Mouse (Mus musculus) kidney, embryonic 15.5 days (tissue): ENCODE results near the gene Cmtm2b. TPM values are rescaled to one million over a fixed set of nuclear protein-coding genes. Genes with fewer than 3 reads are reported as not detected.
"Not testable (repeated sequence)": the region's sequence is repeated elsewhere in the genome, so short reads cannot be mapped to it uniquely, and the experiment has no call there.

ENCODE experiments used
- ATAC-seq: fragments of 200-750 bp; cut with Nextera tagmentation; replicated peaks from 2 replicates; pipeline ENCODE4 v1.8.0; 2017; ENCODE audit warnings: moderate TSS enrichment; ENCODE audit not compliant: low FRiP score
- H3K27ac ChIP-seq: fragments of 300-500 bp; sonication (generic); 2 replicates; pipeline ENCODE4 v1.5.1; 2015; ENCODE audit warnings: mild to moderate bottlenecking, inconsistent platforms
- H3K27me3 ChIP-seq: fragments of 300-500 bp; sonication (generic); 2 replicates; pipeline ENCODE4 v1.6.1; 2015; ENCODE audit warnings: inconsistent platforms
- H3K36me3 ChIP-seq: fragments of 300-500 bp; sonication (generic); 2 replicates; pipeline ENCODE4 v1.6.1; 2015; ENCODE audit warnings: inconsistent platforms
- H3K4me1 ChIP-seq: fragments of 300-500 bp; sonication (generic); 2 replicates; pipeline ENCODE4 v1.6.1; 2015; ENCODE audit warnings: inconsistent platforms
- H3K4me2 ChIP-seq: fragments of 300-500 bp; sonication (generic); 2 replicates; pipeline ENCODE4 v1.6.1; 2015; ENCODE audit warnings: moderate library complexity, mild to moderate bottlenecking, inconsistent platforms
- H3K4me3 ChIP-seq: fragments of 300-500 bp; sonication (generic); replicated peaks from 2 replicates; pipeline ENCODE4 v1.5.1; 2015; ENCODE audit warnings: mild to moderate bottlenecking, inconsistent platforms
- H3K9ac ChIP-seq: fragments of 300-500 bp; sonication (generic); 2 replicates; pipeline ENCODE4 v1.6.1; 2015; ENCODE audit warnings: mild to moderate bottlenecking, inconsistent platforms
- H3K9me3 ChIP-seq: fragments of 300-500 bp; sonication (generic); replicated peaks from 2 replicates; pipeline ENCODE4 v1.6.1; 2016; ENCODE audit warnings: inconsistent platforms
- WGBS: fragments of 180-500 bp; shearing (Covaris S2); methylation state at CpG from one replicate; pipeline ENCODE4 v1.1.7; 2015; ENCODE audit warnings: mixed read lengths; 5-methylcytosine and 5-hydroxymethylcytosine counted together
- polyA plus RNA-seq: library from polyadenylated mRNA; unstranded; fragments of >200 nt; fragmentation: Nextera tagmentation; extraction: Ambion mirVana; gene quantifications from 2 replicates; pipeline ENCODE4 v1.2.1, GENCODE M21; 2015

The Cmtm2b gene
- not detected in 2 replicates for polyA plus RNA-seq

DNA sequence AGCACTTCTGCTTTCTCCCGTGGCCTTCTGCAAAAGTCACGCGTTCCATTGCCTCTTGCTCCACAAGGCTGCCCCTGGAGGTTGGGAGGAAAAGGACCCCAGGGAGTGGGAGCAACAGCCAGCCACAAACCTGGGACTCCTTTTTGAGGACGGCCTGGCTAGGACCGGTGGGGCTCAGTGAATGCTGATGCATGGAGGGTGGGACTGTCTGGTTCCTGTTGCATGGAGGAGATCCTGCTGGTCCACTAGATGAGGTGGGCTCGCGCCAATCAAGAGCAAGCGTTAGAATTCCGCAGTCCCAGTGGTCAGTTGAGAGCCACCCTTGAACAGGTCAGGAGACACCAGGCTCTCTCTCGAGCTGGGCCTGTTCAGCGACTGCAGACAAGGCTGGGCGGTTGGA is at the start of gene Cmtm2b:
Gene Cmtm2b, plus strand, starts transcription at position 301 of the 400 bp plus-strand sequence.
- not testable (repeated sequence) for H3K27ac ChIP-seq, H3K4me2 ChIP-seq, H3K4me1 ChIP-seq, H3K4me3 ChIP-seq, H3K9me3 ChIP-seq, ATAC-seq, H3K9ac ChIP-seq, H3K27me3 ChIP-seq, H3K36me3 ChIP-seq
- WGBS: 82% methylated on average over 12 of the region's 12 CpGs

DNA sequence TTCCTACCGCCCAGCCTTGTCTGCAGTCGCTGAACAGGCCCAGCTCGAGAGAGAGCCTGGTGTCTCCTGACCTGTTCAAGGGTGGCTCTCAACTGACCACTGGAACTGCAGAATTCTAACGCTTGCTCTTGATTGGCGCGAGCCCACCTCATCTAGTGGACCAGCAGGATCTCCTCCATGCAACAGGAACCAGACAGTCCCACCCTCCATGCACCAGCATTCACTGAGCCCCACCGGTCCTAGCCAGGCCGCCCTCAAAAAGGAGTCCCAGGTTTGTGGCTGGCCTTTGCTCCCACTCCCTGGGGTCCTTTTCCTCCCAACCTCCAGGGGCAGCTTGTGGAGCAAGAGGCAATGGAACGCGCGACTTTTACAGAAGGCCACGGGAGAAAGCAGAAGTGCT is 28.9 kb upstream of the Cmtm2b start, which contains the start of gene Cmtm2a:
Gene Cmtm2a, minus strand, starts transcription at position 101 of the 400 bp plus-strand sequence.
- not testable (repeated sequence) for H3K4me2 ChIP-seq, H3K27ac ChIP-seq, H3K4me3 ChIP-seq, H3K27me3 ChIP-seq, H3K9ac ChIP-seq, H3K9me3 ChIP-seq, H3K4me1 ChIP-seq, H3K36me3 ChIP-seq, ATAC-seq
- 85% methylated on average over 12 of the region's 12 CpGs for WGBS

DNA sequence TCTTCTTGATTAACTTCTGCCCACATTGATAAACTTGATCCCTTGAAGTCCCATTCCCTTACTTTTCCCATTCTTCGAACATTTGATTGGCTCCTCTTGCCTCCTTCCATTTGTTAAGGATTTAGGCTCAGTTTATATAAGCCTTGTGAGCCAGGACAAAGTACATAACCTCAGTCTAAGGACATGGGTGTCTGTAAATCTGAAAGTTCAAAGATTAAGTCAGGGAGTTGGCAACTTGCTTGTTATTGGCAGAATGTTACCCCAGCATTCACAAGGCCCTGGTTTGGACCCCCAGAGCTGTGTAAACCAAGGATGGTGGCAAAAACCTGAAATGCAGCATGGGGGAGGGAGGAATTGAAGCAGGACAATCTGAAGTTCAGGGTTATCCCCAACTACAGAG is 27.6 kb upstream of the Cmtm2b start:
- Histone ChIP-seq H3K9me3 (no peaks in the 10 kb centered on the region), H3K4me3 (no peak overlapping the region), H3K36me3 (no peaks in the 10 kb centered on the region), H3K4me1 (no peaks in the 10 kb centered on the region), H3K9ac (no peak overlapping the region), H3K27me3 (no peaks in the 10 kb centered on the region), H3K4me2 (no peak overlapping the region), H3K27ac (no peak overlapping the region)
- WGBS: 88% methylated on average over 1 of the region's 1 CpGs
- ATAC-seq: no peak

DNA sequence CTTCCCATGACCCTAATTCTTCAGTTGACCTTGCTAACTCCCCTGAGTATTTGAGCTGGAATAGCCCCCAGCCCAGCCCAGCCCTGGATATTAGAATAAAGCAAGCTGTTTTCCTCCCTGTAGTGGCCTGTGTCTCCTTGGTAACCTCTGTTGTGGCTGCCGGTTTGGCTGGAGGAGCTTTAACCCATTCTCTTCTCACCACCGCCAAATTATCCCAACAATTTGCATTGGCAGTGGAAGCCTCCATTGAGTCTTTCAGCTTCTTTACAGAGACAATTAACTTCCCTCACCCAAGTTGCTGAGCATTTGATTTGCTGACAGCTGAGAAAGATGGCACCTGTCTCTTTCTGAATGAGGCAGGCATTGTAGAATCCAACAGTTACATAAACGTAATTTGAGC is 20.5 kb upstream of the Cmtm2b start:
- H3K9ac ChIP-seq, H3K27me3 ChIP-seq, H3K4me2 ChIP-seq, ATAC-seq, H3K36me3 ChIP-seq, H3K4me1 ChIP-seq, H3K9me3 ChIP-seq, H3K27ac ChIP-seq, H3K4me3 ChIP-seq: not testable (repeated sequence)
- 14% methylated on average over 3 of the region's 3 CpGs for WGBS

DNA sequence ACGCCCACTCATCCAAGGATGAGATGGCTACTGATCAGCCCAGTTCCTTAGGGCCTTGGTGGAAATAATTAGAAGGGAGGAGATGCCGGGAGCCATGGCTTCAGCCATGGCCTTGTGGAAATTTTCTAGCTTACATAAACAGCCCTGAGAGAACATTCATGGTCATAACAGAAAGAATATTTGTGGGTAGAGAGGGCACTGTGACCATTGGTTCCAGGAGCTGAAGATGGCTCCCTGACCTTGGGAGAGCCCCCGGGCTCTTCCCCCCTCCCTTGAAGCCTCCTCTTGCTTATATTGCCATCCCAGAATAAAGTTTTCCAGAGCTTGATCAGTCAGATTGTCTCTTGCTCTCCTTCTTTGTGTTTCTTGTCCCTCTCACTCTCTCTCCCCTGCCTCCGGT is 19.5 kb upstream of the Cmtm2b start:
- H3K4me3 ChIP-seq, H3K4me2 ChIP-seq, H3K9me3 ChIP-seq, ATAC-seq, H3K9ac ChIP-seq, H3K36me3 ChIP-seq, H3K27me3 ChIP-seq, H3K27ac ChIP-seq, H3K4me1 ChIP-seq: not testable (repeated sequence)
- WGBS: 89% methylated on average over 4 of the region's 4 CpGs

DNA sequence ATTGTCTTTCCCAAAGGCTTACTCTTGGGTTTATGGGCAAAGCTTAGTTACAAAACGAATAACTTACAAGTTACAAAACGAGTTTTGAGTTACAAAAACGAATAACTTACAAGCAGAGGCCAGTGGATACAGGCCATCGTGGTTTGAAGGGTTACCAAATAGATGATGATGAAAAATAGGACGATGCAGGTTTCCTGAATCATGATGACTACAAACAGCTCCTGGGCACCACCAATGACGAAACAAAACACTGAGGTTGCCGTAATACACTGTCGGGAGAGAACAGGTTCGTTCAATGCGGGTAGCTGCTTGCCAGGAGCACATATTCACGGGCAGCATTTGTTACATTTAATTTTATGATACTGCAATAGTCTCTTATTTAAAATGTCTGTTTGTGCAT is 17.1 kb upstream of the Cmtm2b start:
- Histone ChIP-seq H3K36me3 (no peaks in the 10 kb centered on the region), H3K27ac (no peak overlapping the region), H3K4me3 (no peak overlapping the region), H3K4me1 (peaks cover 4% of the 10 kb centered on the region; the same call in 1 of the 2 replicates), H3K4me2 (no peak overlapping the region), H3K9me3 (no peaks in the 10 kb centered on the region), H3K9ac (no peak overlapping the region), H3K27me3 (no peaks in the 10 kb centered on the region)
- WGBS: 90% methylated on average over 11 of the region's 11 CpGs
- no peak for ATAC-seq

DNA sequence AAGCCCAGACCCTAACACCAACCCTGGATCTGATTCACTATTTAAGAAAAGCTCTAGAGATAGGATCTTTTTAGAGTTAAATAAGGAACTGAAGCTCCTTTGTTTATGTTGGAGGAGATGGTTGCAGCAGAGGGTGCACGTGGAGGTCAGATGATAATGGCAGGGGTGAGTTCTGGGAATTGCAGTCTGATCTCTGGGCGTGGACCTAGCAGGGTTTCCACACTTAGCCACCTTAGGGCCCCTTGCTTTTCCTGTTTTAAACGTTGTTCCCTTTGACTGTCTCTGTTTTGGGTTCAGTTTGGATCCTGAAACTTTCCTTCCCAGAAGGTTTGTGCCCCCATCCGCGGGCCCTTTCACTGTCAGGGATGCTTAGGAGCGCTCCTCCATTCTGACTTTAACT is 13.7 kb upstream of the Cmtm2b start:
- H3K9me3 ChIP-seq, H3K27ac ChIP-seq, H3K36me3 ChIP-seq, H3K4me1 ChIP-seq, H3K4me3 ChIP-seq, H3K27me3 ChIP-seq, ATAC-seq, H3K4me2 ChIP-seq, H3K9ac ChIP-seq: not testable (repeated sequence)
- 52% methylated on average over 6 of the region's 6 CpGs for WGBS

DNA sequence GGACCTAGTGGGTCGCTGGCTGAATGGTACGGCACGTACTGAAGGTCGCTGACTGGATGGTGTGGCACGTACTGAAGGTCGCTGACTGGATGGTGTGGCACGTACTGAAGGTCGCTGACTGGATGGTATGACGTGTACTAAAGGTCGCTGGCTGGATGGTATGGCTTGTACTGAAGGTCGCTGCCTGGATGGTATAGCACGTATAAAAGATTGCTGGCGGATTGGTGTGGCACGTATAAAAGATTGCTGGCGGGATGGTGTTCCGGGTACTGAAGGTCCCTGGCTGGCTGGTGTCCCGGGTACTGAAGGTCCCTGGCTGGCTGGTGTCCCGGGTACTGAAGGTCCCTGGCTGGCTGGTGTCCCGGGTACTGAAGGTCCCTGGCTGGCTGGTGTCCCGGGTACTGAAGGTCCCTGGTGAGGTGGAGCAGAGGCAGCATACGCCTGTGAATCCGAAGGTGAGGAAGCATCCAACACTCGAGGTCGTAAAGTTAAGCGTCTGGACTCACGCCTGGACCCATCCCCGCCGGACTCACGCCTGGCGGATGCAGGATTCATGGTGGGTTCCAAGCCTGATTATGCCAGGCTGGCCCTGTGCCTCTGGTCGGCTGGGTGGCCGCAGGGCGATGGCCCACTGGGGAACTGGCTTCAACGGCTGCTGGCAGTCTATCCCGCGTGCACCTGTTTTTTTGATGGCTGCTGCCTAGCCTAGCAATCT is 12.4 kb upstream of the Cmtm2b start, which contains the start of the genes Gm45711 and Cmtm1:
Gene Gm45711, minus strand, starts transcription at position 641 of the 715 bp plus-strand sequence.
Gene Cmtm1, minus strand, starts transcription at position 705 of the 715 bp plus-strand sequence.
- H3K4me2 ChIP-seq, H3K27me3 ChIP-seq, H3K4me3 ChIP-seq, H3K9ac ChIP-seq, H3K9me3 ChIP-seq, H3K4me1 ChIP-seq, ATAC-seq, H3K27ac ChIP-seq, H3K36me3 ChIP-seq: not testable (repeated sequence)
- 87% methylated on average over 36 of the region's 36 CpGs for WGBS

DNA sequence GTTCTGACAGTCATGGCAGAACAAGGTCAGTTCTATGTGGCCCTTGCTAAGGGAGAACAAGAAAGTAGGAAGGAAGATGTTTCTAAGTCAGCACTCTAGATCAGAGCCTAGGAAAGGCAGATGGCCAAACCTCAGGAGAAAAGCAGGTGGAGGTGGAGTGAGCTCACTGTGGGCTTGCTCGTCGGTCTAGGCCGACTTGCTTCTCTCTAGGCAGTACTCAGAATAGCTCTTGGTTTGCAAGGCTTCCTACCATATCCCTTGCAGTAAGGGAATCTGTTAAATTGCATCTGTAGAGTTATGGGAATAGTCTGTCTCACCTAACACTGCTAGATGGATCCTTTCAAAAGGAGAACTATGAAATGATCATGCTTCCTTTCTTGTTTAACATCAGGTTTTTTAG is 10.0 kb upstream of the Cmtm2b start:
- not testable (repeated sequence) for H3K4me1 ChIP-seq, H3K27me3 ChIP-seq, H3K4me3 ChIP-seq, H3K9me3 ChIP-seq, ATAC-seq, H3K9ac ChIP-seq, H3K27ac ChIP-seq, H3K36me3 ChIP-seq, H3K4me2 ChIP-seq
- WGBS: 88% methylated on average over 3 of the region's 3 CpGs

DNA sequence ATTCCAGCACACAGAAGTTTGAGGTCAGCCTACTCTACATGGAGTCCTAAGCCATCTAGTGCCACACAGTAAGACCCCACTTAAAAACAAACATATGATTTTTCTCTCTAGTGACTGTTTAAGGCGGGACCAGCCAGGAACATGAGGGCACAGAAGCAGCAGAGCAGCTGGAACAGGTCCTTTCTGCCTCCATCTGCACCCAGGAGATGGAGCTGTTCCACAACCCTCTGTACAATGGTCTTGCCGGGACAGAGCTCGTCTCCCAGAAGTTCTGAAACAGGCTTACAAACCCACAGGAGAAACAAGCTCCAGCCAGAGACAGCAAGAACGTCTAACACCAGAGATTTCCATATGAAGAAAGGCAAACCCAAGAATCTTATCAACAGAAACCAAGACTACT is 8.7 kb upstream of the Cmtm2b start:
- Histone ChIP-seq H3K27ac (no peak overlapping the region), H3K27me3 (no peaks in the 10 kb centered on the region), H3K4me3 (no peak overlapping the region), H3K4me1 (no peaks in the 10 kb centered on the region), H3K36me3 (no peaks in the 10 kb centered on the region), H3K9ac (no peak overlapping the region), H3K4me2 (no peak overlapping the region), H3K9me3 (no peaks in the 10 kb centered on the region)
- WGBS: 66% methylated on average over 4 of the region's 4 CpGs
- no peak for ATAC-seq

DNA sequence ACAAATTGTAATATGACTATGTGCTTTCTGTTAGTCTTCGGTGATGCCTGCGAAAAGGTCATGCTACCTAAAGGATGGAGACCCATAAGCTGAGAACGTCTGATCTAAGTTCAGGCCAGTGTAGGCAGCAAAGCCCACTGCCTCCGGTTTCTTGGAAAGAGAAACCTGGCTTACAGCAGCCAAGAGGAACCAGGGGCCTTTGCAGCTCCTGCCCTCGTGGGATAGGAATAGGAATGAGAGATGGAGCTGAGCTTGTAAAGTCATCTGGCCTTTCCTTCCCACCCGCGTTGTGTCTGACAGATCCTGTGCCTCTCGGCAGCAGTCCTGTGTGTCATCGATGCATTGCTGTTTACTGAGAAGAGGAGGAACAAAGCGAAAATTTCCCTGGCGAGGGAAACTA is 763 bp upstream of the Cmtm2b start, which contains the start of gene Gm11020:
Gene Gm11020, plus strand, starts transcription at position 301 of the 400 bp plus-strand sequence.
- H3K27me3 ChIP-seq, ATAC-seq, H3K4me1 ChIP-seq, H3K9ac ChIP-seq, H3K27ac ChIP-seq, H3K36me3 ChIP-seq, H3K9me3 ChIP-seq, H3K4me2 ChIP-seq, H3K4me3 ChIP-seq: not testable (repeated sequence)
- WGBS: 86% methylated on average over 11 of the region's 11 CpGs

DNA sequence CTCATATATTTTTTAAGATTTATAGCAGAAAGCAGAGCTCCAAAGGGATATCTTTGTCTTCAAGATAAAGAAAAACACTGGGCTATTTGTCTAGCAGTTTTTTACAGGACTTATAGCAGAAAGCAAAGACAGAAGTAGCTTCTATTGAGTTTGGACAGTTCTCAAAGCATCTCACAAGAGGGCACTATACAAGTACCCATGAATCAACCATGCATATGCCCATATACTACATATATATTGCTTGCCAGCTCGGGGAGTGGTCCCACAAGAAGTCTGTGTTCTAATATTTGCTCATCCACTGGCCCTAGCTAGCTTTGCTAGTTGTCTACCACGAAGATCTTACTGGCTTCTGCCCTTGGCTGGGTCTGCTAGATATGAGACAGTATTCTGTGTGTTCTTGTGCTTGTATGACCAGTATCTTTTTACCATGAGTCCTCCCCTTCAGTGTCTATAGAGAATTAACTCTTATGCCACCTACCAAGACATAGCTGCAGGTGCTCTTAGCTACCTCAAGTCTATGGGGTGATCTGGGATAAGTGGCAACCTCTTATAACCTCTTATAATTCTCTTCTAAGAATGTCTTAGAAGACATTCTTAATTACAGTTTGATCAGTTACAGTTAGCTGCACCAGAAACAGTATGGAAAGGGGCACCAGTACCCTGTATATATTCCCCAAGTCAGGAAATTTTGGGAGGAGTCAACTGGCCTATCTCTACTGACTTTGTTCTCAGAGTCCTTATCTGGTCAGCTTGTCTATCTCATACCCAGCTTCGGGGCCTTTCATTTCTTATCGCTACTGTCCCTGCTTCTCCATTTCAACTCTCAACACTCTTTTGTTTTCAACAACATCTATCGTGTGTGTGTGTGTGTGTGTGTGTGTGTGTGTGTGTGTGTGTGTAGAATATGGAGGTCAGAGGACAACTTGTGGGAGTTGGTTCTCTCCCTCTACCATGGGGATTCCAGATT is 10.9 kb downstream of the Cmtm2b start:
- Histone ChIP-seq H3K4me1 (no peaks in the 10 kb centered on the region), H3K4me2 (no peak overlapping the region), H3K9ac (no peak overlapping the region), H3K27me3 (no peaks in the 10 kb centered on the region), H3K4me3 (no peak overlapping the region), H3K9me3 (no peaks in the 10 kb centered on the region), H3K36me3 (no peaks in the 10 kb centered on the region), H3K27ac (no peak overlapping the region)
- ATAC-seq: no peak
- WGBS: 78% methylated on average over 5 of the region's 5 CpGs
